Mouse (Mus musculus): ENCODE data around the gene Pgs1.

The Pgs1 gene

DNA sequence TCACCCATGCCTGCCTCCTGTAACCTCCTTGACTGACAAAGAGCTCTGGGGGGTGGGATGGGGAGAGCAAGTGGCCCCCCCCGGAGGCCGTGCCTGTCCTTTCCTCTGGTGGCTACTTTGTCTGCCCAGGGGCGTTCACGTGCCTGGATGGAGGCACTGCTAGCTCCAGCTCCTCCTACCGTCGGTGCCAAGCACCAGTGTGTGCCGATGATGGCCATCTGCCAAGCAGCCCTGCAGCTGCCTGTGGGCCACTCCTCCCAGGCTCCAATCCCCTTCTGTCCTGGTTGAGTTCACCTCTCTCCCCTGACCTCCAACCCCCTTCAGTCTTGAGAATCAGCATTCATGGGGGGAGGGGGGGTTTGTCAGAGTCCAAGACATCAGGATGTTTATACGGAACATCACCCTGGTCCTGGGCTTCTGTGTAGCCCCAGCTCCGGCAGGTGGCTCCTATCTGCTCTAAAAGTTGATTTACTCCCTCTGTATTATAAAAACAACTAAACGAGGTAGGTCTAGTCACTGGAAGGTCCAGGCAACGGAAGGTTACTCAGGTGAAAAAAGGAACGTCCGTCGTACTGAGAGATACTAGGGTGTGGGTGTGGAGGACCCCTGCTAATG, 57.3 kb downstream of the Pgs1 start:
- no peak for DNase-seq (ENCODE audit: low spot score in 2 of 2)

DNA sequence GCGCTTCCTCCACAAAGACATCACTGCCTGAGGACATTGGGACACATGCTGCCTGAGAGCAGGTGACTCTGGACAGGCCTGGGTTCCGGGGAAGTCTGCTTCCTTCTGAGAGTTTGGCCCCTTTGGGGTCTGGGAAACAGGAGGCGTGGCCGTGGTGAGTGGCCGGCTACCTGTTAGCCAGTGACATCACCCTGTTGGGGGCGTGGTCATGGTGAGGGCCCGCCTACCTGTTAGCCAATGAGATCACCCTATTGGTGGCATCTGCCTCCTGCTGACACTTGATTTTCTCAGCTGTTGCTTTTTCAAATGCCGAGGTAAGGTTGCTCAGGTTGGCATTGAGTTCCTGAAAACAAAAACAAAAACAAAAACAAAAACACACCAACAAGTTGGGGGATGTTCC, 63.5 kb downstream of the Pgs1 start:
- no peak for DNase-seq (ENCODE audit: low spot score in 2 of 2)

DNA sequence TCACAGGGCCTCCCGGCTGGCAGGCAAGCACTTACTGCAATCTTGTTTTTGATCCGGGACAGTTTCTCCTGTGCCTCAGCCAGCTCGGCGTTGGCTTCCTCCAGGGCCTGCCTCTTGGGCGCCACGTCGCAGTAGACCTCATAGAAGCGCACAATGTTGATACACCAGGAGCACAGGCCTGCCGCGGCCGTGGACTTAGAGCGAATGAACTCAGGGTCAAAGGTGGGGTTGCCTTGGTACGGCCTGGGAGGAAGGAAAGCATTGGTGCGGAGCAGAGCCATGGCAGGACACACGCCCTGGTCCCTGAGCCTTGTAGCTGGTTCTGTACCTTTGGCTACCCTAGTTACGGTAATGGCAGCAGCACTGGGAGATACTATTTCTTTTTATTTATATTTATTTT, 64.1 kb downstream of the Pgs1 start:
- DNase-seq (ENCODE audit: low spot score in 2 of 2), result no peak

DNA sequence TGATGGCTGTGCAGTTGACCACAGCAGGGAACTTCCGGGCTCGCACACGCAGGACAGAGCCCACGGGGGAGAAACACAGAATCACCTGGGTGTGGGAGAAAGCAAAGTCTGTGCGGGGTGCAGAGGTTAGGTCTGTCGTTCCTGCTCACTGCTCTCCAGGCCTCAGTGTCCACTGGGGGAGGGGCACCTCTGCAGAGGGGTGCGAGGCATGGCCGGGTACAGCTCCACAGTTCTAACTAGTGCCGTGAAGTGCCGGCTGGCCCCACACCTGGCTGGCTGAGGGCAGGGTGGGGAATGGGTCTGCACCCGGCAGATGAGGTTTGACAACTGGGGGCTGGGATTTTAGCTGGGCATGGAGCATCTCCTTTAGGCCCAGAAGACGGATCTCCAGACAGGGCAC, 72.3 kb downstream of the Pgs1 start:
- DNase-seq (ENCODE audit: low spot score in 2 of 2), result no peak

DNA sequence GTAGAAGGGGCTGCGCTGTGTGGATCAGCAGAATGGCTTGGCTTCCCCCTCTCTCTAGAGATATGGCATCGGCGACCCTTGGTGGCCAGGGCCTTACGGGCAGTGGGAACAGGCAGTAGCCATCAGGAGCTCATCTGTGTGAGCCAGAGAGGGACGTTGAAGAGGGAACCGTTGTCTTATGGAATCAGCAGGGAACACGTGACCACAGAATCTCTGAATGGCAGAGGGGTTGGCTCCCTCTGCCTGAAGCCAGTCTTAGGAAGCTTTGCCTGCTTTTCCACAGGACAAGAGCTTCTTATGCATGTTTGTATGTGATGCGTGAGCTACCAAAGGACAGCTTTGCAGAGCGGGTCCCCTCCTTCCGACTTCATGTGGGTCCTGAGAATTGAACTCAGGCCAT, 72.8 kb downstream of the Pgs1 start:
- DNase-seq (ENCODE audit: low spot score in 2 of 2), result no peak

DNA sequence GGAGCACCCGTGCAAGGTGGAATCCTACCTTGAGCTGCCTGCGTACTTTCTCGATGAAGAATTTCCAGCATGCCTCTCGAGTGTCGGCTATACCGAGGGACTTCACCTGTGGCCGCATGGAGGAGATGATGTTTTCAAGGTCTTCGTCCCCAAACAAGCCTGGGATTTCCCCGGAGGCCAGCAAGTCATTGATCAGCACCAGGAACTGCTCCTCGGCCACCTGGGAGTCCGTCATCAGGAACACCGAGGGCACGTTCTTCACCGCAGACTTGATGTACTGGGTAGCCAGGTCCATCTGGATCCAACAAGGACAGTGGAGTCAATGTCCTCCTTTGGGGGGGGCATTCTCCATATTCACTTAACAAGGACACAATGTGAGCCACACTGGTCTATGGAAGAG, 73.9 kb downstream of the Pgs1 start:
- DNase-seq (ENCODE audit: low spot score in 2 of 2), result no peak

DNA sequence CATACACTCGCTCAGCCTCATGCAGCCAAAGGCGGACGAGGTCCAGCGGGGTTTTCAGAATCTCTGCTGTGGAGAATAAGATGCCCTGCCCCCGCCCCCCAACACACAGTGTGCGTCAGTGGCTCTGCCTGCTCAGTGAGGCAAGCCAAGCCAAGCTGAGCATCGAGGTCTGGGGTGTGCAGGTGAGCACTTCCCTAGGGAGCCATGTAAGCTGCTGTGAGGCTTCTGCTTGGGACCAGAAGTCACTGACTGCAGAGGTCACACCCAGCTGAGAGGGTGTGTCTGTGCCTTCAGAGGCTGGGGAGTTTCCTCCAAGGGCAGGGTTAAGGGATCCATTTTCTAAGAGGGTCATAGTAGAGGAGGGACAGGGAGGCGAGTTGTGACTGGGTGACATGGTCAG, 81.5 kb downstream of the Pgs1 start:
- no peak for DNase-seq (ENCODE audit: low spot score in 2 of 2)

DNA sequence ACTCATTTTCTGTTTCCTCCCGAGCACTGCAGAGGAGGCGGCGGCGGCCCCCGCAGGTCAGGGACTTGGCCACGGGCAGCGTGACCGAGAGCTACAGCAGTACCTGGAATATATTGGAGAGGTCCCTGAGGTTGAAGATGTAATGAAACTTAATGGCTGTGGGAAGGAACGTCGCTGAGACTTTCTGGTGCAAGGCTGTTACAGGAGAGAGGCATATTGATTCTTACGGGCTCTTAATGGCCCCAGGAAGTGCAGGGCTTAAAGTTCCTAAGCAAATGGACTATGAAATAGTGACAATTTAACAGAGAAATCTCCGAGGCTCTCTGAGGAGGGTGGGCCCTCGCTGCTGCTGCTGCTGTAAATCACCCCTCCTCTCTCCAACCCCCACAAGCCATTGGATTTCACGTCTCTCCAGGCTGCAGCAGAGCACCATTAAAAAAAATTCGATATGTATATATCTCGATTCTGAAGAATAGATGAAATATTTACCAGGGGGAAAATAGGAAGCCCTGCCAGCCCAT, 82.8 kb downstream of the Pgs1 start:
- no peak for DNase-seq (ENCODE audit: low spot score in 2 of 2)

DNA sequence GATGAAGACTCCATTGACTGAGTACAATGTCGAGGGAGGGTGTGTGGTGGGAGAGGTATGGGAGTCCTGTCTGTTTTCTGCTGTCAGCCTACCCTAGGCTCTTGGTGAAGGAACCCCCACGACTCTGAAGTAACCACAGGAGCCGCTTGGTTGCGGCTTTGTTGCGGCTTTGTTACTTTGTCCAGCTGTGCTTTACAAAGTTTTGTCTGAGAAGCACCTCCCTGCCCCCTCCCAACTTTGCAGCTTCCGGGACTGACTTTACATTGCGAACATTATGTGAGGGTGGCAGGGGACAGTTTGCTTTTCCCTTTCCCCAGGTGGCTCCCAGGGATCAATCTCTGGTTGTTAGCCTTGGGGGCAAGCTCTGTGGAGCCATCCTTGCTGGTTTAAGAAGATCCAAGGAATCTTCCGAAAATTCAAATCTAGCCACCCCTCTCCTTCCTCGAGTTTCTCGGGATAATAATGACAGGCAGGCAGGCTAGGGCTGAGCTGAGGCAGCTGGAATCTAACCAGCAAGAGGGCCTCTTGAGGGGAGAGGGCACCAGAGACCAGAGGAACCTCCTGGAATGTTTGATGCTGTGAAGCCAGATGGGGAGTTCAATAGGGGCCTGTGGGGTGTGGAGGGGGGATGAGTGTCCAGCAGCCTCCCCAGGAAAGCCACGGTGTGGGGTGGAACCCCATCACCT, 85.3 kb downstream of the Pgs1 start:
- no peak for DNase-seq (ENCODE audit: low spot score in 2 of 2)

Data from frontal cortex, postnatal 25 days (tissue).